Mouse (Mus musculus): ENCODE results near the gene Ephb2.

GRCm38 (mm10) chr4:136829837-136830236, 6.0 kb downstream of the Ephb2 start:
- TF ChIP-seq EP300 (IDR thresholded peaks at IDR 0.05; ENCODE audit: low read depth) (no peak), CTCF (IDR thresholded peaks at IDR 0.05; ENCODE audit: low read depth) (no peak)
